Mouse (Mus musculus) embryonic facial prominence, embryonic 12.5 days (tissue): Measurements from ENCODE around the gene Frmd4a. TPM values are rescaled to one million over a fixed set of nuclear protein-coding genes. Genes with fewer than 3 reads are reported as not detected.

Source experiments
- ATAC-seq: fragments of 200-750 bp; cut with Nextera tagmentation; 2 replicates; pipeline ENCODE4 v1.8.0; 2017; ENCODE audit not compliant: insufficient number of reproducible peaks, insufficient read depth, low FRiP score, low TSS enrichment
- H3K27ac ChIP-seq: fragments of 300-500 bp; sonication (generic); 2 replicates; pipeline ENCODE4 v1.5.1; 2016; ENCODE audit warnings: mild to moderate bottlenecking
- H3K27me3 ChIP-seq: fragments of 300-500 bp; sonication (generic); 2 replicates; pipeline ENCODE4 v1.6.1; 2016; ENCODE audit warnings: mild to moderate bottlenecking, moderate library complexity
- H3K36me3 ChIP-seq: fragments of 300-500 bp; sonication (generic); 2 replicates; pipeline ENCODE4 v1.6.1; 2016; ENCODE audit warnings: mild to moderate bottlenecking
- H3K4me1 ChIP-seq: fragments of 300-500 bp; sonication (generic); 2 replicates; pipeline ENCODE4 v1.6.1; 2016
- H3K4me2 ChIP-seq: fragments of 300-500 bp; sonication (generic); replicated peaks from 2 replicates; pipeline ENCODE4 v1.6.1; 2016; ENCODE audit warnings: mild to moderate bottlenecking, moderate library complexity
- H3K4me3 ChIP-seq: fragments of 300-500 bp; sonication (generic); 2 replicates; pipeline ENCODE4 v1.5.1; 2016; ENCODE audit warnings: mild to moderate bottlenecking
- H3K9ac ChIP-seq: fragments of 300-500 bp; sonication (generic); 2 replicates; pipeline ENCODE4 v1.6.1; 2016; ENCODE audit warnings: mild to moderate bottlenecking, moderate library complexity
- H3K9me3 ChIP-seq: fragments of 300-500 bp; sonication (generic); 2 replicates; pipeline ENCODE4 v1.6.1; 2016; ENCODE audit warnings: mild to moderate bottlenecking, moderate library complexity
- WGBS: fragments of 180-500 bp; shearing (Covaris S2); methylation state at CpG from one replicate; pipeline ENCODE4 v1.1.7; 2016; 5-methylcytosine and 5-hydroxymethylcytosine counted together
- polyA plus RNA-seq: library from polyadenylated mRNA; unstranded; fragments of >200 nt; fragmentation: Nextera tagmentation; extraction: Ambion mirVana; gene quantifications from 2 replicates; pipeline ENCODE4 v1.2.1, GENCODE M21; 2016

Frmd4a gene
- polyA plus RNA-seq, 1 experiment from 2014 or later = 58.7 TPM

DNA sequence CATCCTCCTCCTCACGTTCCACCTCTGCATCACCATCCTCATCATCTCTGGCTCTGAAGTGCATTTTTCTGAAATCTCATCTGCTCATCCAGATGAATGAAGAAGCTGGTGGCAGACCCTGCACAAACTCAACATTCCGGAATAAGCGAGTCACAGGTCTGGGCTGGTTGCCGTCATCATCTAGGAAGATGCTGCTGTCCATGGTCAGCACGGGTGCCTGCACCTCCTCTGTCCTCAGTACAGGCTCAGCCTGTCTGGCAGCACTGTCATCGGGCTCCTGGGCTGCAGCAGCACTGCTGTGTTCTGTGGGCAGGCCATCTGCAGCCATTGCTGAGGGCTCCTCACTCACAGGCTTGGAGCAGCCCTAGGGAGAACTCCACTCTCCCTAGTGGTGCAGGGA, 149.6 kb downstream of the Frmd4a start:
- no peak for ATAC-seq
- Histone ChIP-seq H3K36me3 (no peaks in the 10 kb centered on the region), H3K27ac (no peak overlapping the region), H3K4me2 (no peak overlapping the region), H3K9me3 (no peaks in the 10 kb centered on the region), H3K27me3 (no peaks in the 10 kb centered on the region), H3K4me3 (no peak overlapping the region), H3K9ac (no peak overlapping the region), H3K4me1 (no peaks in the 10 kb centered on the region)
- 83% methylated on average over 6 of the region's 6 CpGs for WGBS

DNA sequence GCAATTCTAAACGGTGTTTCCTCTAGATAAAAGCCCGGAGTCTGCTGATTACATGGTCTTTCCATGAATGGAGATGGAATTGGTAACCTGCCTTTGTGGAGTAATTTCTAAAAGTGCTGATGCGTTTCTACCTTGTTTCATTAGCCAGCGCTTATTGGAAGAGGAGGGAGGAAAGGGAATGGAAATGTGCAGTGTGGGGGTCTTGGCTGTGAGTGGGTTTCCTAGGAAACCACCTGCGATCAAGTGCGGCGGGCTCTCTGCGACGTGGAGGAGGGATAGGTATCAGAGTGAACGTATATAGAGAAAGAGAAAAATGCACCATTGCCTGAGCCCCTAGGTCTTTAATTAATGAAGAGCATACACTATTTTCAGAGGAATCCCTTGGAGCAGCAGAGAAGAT, 152.2 kb downstream of the Frmd4a start:
- ATAC-seq = no peak
- no peaks in the 10 kb centered on the region for H3K27me3 ChIP-seq
- no peak overlapping the region for H3K27ac ChIP-seq
- H3K36me3 ChIP-seq = no peaks in the 10 kb centered on the region
- H3K4me2 ChIP-seq = no peak overlapping the region
- H3K4me3 ChIP-seq = no peak overlapping the region
- 77% methylated on average over 10 of the region's 10 CpGs for WGBS
- no peak overlapping the region for H3K9ac ChIP-seq
- H3K4me1 ChIP-seq = no peaks in the 10 kb centered on the region
- H3K9me3 ChIP-seq = no peaks in the 10 kb centered on the region

DNA sequence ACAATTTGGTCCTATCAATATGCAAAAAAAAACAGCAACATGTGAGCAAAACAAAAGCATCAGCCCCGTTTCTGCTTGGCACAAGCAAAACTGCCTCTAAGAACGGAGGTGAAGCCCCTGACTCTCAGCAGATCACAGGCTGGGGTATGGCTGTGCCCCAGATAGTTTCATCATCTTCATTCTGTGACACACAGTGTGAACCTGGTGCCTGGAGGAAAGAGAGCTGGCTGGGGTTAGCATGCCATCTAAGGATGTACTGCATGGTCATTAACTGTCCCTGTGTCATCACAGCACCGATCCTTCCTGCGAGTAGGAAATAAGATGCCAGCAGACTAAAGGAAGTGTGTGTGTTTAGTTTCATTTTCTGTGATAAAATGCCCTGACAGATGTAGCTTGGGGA, 152.7 kb downstream of the Frmd4a start:
- no peak for ATAC-seq
- Histone ChIP-seq H3K4me2 (no peak overlapping the region), H3K4me1 (no peaks in the 10 kb centered on the region), H3K36me3 (no peaks in the 10 kb centered on the region), H3K9me3 (no peaks in the 10 kb centered on the region), H3K27ac (no peak overlapping the region), H3K27me3 (no peaks in the 10 kb centered on the region), H3K4me3 (no peak overlapping the region), H3K9ac (no peak overlapping the region)
- WGBS = 86% methylated on average over 4 of the region's 4 CpGs

DNA sequence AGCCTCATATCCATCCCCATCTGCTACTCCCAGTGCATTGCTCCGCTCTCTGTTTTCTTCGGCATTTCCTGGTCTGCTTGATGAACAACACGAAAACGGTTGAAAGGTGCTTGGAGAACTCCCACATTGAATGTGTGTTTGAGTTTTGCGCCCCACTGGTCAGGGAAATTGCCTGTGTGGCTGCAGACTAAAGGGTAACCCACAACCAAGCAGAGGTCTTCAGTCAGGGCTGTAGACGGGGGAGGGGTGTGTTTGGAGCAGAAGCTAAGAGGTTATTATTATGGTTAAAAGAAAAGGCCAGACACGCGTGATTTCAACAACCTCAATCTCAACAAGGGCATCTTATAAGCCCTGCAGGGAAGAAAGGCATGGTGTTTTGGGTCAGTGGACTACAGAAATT, 167.5 kb downstream of the Frmd4a start:
- no peaks in the 10 kb centered on the region for H3K36me3 ChIP-seq
- no peaks in the 10 kb centered on the region for H3K27me3 ChIP-seq
- no peak overlapping the region for H3K4me2 ChIP-seq
- no peak overlapping the region for H3K9ac ChIP-seq
- no peaks in the 10 kb centered on the region for H3K9me3 ChIP-seq
- ATAC-seq = no peak
- WGBS = 83% methylated on average over 8 of the region's 8 CpGs
- H3K4me3 ChIP-seq = no peak overlapping the region
- H3K4me1 ChIP-seq = no peaks in the 10 kb centered on the region
- no peak overlapping the region for H3K27ac ChIP-seq

DNA sequence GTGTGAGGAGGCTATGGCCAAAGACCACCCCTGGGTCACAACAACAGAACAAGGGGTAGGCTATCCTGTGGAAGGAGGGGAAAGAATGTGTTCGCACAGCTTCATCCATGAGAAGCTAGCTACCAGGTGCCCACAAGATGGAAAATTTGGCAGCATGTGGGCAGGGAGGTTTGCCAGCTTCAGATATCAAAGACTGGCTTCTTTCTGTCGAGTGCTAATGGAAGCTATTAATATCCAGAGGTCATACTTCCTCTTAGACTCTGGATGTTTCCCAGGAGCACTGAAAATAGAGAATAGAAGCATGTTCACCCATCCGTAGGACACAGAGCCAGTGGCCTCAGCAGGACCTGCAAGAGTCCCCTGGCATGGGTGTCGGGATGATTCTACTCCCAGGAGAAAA, 170.0 kb downstream of the Frmd4a start:
- WGBS = 67% methylated on average over 4 of the region's 4 CpGs
- Histone ChIP-seq H3K4me2 (no peak overlapping the region), H3K9ac (no peak overlapping the region), H3K36me3 (no peaks in the 10 kb centered on the region), H3K4me1 (no peaks in the 10 kb centered on the region), H3K27ac (no peak overlapping the region), H3K9me3 (no peaks in the 10 kb centered on the region), H3K27me3 (no peaks in the 10 kb centered on the region), H3K4me3 (no peak overlapping the region)
- no peak for ATAC-seq

DNA sequence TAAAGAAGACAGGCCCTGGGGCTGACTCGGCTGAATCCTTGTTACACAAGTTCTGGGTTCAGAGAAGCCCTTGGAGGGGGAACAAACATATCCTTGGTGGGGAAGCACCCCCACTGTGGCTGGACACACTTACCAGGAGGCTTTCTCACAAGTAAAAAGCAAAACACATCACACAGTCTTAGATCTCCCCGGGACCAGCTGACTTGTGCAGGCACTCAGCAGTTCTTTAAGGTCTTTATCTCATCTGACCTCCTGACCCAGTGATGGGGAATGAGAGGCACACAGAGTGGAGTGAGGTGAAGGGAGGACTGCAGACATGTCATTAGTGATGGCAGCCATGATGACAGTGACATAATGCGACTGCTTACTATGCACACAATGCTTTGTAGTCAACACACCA, 170.8 kb downstream of the Frmd4a start:
- ATAC-seq = no peak
- H3K27ac ChIP-seq = no peak overlapping the region
- WGBS = 38% methylated on average over 3 of the region's 3 CpGs

DNA sequence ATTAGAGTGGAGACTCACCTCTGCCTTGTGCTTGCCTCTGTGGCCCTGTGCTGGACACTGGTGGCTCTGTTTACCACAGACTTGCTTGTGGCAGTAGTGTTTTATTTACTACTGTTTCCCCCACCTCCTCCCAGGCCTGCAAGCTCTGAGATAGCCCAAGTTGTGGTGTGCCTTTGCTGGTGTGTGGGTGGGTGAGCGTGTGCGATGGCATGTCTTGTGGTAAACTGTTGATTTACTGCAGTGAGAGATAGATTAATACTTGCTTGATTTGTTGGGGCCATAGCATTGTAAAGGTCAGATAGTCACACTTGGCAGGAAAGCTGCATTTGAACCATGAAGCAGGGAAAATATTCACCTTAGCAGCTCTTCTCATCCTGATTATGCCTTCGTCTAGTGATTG, 172.8 kb downstream of the Frmd4a start:
- H3K27me3 ChIP-seq = no peaks in the 10 kb centered on the region
- H3K9me3 ChIP-seq = no peaks in the 10 kb centered on the region
- no peak overlapping the region for H3K9ac ChIP-seq
- no peak overlapping the region for H3K4me2 ChIP-seq
- no peak overlapping the region for H3K27ac ChIP-seq
- WGBS = 94% methylated on average over 3 of the region's 3 CpGs
- no peaks in the 10 kb centered on the region for H3K4me1 ChIP-seq
- ATAC-seq = no peak
- H3K4me3 ChIP-seq = no peak overlapping the region
- no peaks in the 10 kb centered on the region for H3K36me3 ChIP-seq

More for the DNA sequence above, 170.8 kb downstream of the Frmd4a start:
- Histone ChIP-seq H3K27me3 (no peaks in the 10 kb centered on the region), H3K4me1 (no peaks in the 10 kb centered on the region), H3K4me3 (no peak overlapping the region), H3K9me3 (no peaks in the 10 kb centered on the region), H3K9ac (no peak overlapping the region), H3K36me3 (no peaks in the 10 kb centered on the region), H3K4me2 (no peak overlapping the region)

DNA sequence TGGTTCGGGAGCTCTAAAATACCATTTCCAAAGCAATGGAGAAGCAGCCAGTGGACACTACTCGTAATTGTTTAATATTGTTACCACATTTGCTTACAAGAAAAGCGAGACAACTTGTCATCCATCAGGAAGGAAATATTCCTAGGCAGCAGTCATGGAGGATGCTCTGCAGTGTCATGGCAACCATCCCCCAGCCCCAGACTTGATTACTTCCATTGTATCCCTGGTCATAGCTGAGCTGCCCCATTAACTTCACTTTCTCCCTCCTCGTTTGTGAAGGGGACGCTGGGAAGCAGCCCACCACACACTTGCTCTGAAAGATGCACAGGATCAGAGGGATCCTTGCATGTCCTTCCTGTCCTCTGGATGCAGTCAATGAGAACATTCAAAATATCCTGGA, 173.5 kb downstream of the Frmd4a start:
- Histone ChIP-seq H3K27ac (no peak overlapping the region), H3K27me3 (no peaks in the 10 kb centered on the region), H3K4me1 (no peaks in the 10 kb centered on the region), H3K9ac (no peak overlapping the region), H3K4me2 (no peak overlapping the region), H3K36me3 (no peaks in the 10 kb centered on the region), H3K4me3 (no peak overlapping the region), H3K9me3 (no peaks in the 10 kb centered on the region)
- 67% methylated on average over 5 of the region's 5 CpGs for WGBS
- no peak for ATAC-seq

DNA sequence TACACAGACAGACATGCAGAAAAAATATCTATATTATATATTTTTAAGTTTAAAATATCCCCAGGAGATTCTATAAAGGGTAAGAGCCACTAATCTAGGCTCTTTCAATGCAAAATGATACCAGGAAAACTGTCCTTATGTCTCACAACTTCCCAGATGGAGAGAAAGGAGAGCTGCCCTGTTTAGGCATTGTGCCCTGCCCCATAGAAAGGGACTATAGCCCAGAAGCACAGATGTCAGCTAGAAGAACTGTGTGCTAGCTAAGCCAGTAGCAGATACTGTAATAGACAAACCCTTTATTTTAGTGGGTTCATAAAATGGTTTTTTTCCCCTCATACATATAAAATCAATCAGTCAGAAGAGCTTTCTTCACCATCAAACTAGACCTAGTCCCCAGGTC, 175.7 kb downstream of the Frmd4a start:
- H3K27me3 ChIP-seq = no peaks in the 10 kb centered on the region
- H3K4me2 ChIP-seq = no peak overlapping the region
- no peak overlapping the region for H3K9ac ChIP-seq
- no peaks in the 10 kb centered on the region for H3K4me1 ChIP-seq
- no peaks in the 10 kb centered on the region for H3K9me3 ChIP-seq
- no peak overlapping the region for H3K4me3 ChIP-seq
- no peak overlapping the region for H3K27ac ChIP-seq
- H3K36me3 ChIP-seq = no peaks in the 10 kb centered on the region
- ATAC-seq = no peak

DNA sequence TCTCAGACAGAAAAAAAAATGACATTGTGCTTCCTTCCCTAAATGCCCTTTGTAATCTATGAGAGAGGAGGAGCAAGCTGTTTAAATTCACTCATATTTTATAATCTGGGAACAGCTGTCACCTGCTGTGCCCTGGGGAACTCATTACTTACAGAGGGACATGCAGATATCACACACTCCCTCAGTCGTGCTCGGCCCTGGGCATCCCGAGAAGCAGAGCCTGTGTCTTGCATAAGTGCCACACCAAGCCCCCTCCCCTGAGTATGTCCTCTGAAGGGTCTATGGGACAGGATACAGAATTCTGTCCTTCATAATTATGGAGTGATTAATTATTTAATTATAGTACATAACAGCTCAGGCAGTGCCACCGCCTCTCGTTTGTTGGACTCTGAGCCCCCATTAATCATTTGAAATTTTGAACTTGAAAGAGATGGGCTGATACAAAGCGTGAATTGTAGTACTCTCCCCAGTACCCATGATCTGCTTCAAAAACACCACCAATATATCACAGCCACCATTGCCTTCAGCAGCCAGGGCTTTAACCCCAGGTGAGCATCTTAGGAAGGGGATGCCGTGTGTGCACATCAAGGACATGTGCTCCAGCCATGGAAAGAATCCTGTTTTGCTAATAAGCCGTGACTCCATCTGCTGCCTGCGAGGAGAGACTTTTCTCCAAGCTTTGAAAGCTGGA, 177.0 kb downstream of the Frmd4a start:
- Histone ChIP-seq H3K4me2 (no peak overlapping the region), H3K4me3 (no peak overlapping the region), H3K36me3 (no peaks in the 10 kb centered on the region), H3K27me3 (no peaks in the 10 kb centered on the region), H3K9me3 (no peaks in the 10 kb centered on the region), H3K9ac (no peak overlapping the region), H3K4me1 (no peaks in the 10 kb centered on the region), H3K27ac (no peak overlapping the region)
- ATAC-seq = no peak
- WGBS = 80% methylated on average over 9 of the region's 9 CpGs

DNA sequence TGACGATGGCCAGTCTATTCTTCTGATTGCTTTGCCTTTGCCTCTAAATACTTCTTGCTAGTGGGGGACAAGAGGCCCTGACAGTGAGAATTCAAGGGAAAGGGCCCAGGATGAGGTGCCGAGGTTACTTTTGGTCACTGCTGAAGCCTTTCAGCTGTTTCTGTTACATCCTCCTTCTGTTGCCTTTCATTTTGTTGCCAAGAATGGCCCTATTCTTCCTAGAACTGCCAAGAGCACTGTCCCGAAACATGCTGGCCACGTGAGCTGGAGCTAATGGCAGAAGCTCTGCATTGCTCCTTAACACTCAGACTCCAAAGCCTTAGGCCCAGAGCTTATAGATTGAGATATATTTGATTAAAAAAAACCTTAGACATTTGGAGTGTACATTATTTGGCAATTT, 178.5 kb downstream of the Frmd4a start:
- ATAC-seq = no peak
- Histone ChIP-seq H3K27me3 (no peaks in the 10 kb centered on the region), H3K9ac (no peak overlapping the region), H3K4me3 (no peak overlapping the region), H3K36me3 (no peaks in the 10 kb centered on the region), H3K27ac (no peak overlapping the region), H3K4me2 (no peak overlapping the region), H3K4me1 (no peaks in the 10 kb centered on the region), H3K9me3 (no peaks in the 10 kb centered on the region)
- 76% methylated on average over 4 of the region's 4 CpGs for WGBS

DNA sequence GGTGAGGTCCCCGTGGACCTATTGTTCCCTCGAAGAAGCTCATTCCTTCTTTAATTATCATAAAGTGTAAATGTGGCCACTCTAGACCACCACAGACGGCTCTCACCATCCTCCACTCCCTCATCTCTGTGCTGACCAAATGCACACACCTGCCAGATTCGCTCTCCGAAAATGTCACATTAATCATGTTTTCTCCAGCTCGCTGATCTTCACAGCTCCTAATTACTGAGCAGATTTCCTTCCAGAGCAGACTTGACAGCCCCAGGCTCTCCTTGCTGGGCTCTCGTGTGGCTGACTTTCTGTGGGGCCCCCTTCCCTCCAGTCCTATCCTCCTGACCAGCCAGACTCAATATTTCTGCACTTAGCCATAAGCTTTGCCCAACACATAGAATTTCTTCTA, 191.7 kb downstream of the Frmd4a start:
- WGBS = 65% methylated on average over 7 of the region's 7 CpGs
- no peak overlapping the region for H3K9ac ChIP-seq
- no peak overlapping the region for H3K4me3 ChIP-seq
- no peak for ATAC-seq
- H3K27ac ChIP-seq = no peak overlapping the region
- no peaks in the 10 kb centered on the region for H3K4me1 ChIP-seq
- no peaks in the 10 kb centered on the region for H3K27me3 ChIP-seq
- H3K36me3 ChIP-seq = no peaks in the 10 kb centered on the region
- no peaks in the 10 kb centered on the region for H3K9me3 ChIP-seq
- H3K4me2 ChIP-seq = no peak overlapping the region

DNA sequence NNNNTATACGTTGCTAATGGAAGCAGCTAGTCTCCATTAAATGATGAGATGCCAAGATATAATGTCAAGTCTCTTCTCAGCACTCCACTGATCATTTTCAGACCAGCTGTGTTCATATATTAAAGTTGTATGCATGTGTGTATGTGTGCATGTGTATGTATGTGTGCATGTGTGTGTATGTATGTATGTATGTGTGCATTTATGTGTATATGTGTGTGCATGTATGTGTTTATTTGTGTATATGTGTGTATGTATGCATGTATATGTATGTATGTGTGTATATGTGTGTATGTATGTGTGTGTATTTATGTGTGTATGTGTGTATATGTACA, 204.9 kb downstream of the Frmd4a start:
- Histone ChIP-seq H3K27me3 (no peaks in the 10 kb centered on the region), H3K27ac (no peak overlapping the region), H3K4me2 (no peak overlapping the region), H3K36me3 (no peaks in the 10 kb centered on the region), H3K4me3 (no peak overlapping the region), H3K9ac (no peak overlapping the region; the same call in 1 of the 2 replicates), H3K4me1 (no peaks in the 10 kb centered on the region), H3K9me3 (no peaks in the 10 kb centered on the region)
- no peak for ATAC-seq
- WGBS = 2% methylated on average over 1 of the region's 1 CpGs
